9 mouse cellular contexts compared by ENCODE assay signal in the genomic region with DNA sequence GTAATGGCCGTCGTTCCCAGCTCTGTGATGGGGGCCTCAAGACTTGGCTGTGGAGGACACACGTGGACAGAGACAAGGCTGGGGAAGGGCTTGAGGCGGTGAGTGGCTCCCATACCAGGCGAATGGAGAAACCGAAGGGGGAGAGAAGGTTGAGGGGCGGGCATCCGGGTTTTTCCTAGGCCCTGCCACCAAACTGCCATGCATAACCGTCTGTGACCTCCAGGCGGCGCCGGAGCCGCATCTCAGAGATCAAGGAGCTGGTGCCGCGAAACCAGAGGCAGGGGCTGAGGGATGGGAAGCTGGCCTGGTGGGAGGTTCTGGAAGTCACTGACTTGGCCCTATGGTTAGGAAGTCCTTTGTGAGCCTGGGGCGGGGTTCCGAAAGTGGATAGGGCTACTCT. TPM values are rescaled to one million over a fixed set of nuclear protein-coding genes. Genes with fewer than 3 reads are reported as not detected.
DNase-seq lines count a peak whose midpoint lies in the region; ATAC-seq and TF ChIP-seq lines count a peak whose summit lies in the region.
"Had no signal": no experiment of that assay in that cellular context is flagged by ENCODE, and none has a peak within 500 bp of the region (broad histone marks: within the 10 kb centered on the region; RNA-seq: fewer than 3 reads in every experiment).

No protein-coding gene starts in this region.

- peak; percentile 44; the same call in 1 of the 2 replicates for ATAC-seq in erythroblast, adult 5-6 weeks (replicated peaks; ENCODE audit: low FRiP score, poor library complexity, severe bottlenecking)
- ATAC-seq in heart, embryonic 13.5 days (ENCODE audit: extremely low read depth, insufficient number of reproducible peaks, low FRiP score, low TSS enrichment): no peak
- peak; percentile 63; the same call in 1 of the 2 replicates for ATAC-seq in kidney, embryonic 16.5 days (ENCODE audit: low FRiP score, low TSS enrichment)
- ATAC-seq in liver, embryonic 11.5 days (replicated peaks; ENCODE audit: low FRiP score): no peak
- ATAC-seq in stomach, postnatal 0 days (ENCODE audit: low FRiP score, low TSS enrichment): peak; percentile 31; the same call in 1 of the 2 replicates

- no peak for TF ChIP-seq POLR2A in bone marrow macrophage, adult 2 months (IDR thresholded peaks at IDR 0.05; ENCODE audit: borderline replicate concordance, low read depth, low read length)

- H3K4me3 ChIP-seq in bone marrow macrophage, adult 2 months (ENCODE audit: insufficient read depth, low read length): no peak overlapping the region
- no peak overlapping the region for H3K4me3 ChIP-seq in heart, embryonic 13.5 days
- H3K4me3 ChIP-seq in kidney, embryonic 16.5 days (ENCODE audit: low read length): no peak overlapping the region
- H3K4me3 ChIP-seq in liver, embryonic 11.5 days (ENCODE audit: low read depth, low read length): no peak overlapping the region
- H3K4me3 ChIP-seq in stomach, postnatal 0 days (ENCODE audit: low read depth, low read length): no peak overlapping the region

- peak overlapping the region; percentile 45 for H3K4me2 ChIP-seq in heart, embryonic 13.5 days
- H3K4me2 ChIP-seq in kidney, embryonic 16.5 days (replicated peaks; ENCODE audit: low read depth, low read length): peak overlapping the region; percentile 49
- H3K4me2 ChIP-seq in liver, embryonic 11.5 days: no peak overlapping the region
- no peak overlapping the region for H3K4me2 ChIP-seq in stomach, postnatal 0 days (replicated peaks; ENCODE audit: low read depth)

- 3% methylated on average over 17 of the region's 17 CpGs for WGBS in heart, embryonic 13.5 days
- 2% methylated on average over 17 of the region's 17 CpGs for WGBS in kidney, embryonic 16.5 days
- WGBS in liver, embryonic 11.5 days: 5% methylated on average over 17 of the region's 17 CpGs
- 7% methylated on average over 17 of the region's 17 CpGs for WGBS in stomach, postnatal 0 days

- H3K27me3 ChIP-seq in heart, embryonic 13.5 days (replicated peaks): peaks cover 63% of the 10 kb centered on the region
- peaks cover 6% of the 10 kb centered on the region; the same call in 1 of the 2 replicates for H3K27me3 ChIP-seq in kidney, embryonic 16.5 days (ENCODE audit: insufficient read depth, low read length)
- H3K27me3 ChIP-seq in liver, embryonic 11.5 days (replicated peaks; ENCODE audit: control insufficient read depth, insufficient read depth, low read length): peaks cover 8% of the 10 kb centered on the region
- H3K27me3 ChIP-seq in stomach, postnatal 0 days (ENCODE audit: control insufficient read depth, insufficient read depth, low read length): no peaks in the 10 kb centered on the region

- DNase-seq in CD8-positive naive resting alpha-beta T cell, adult 2 months (ENCODE audit: low read depth in 2 of 2, low spot score in 2 of 2): peak; percentile 57 to 61
- DNase-seq in liver, embryonic 11.5 days (ENCODE audit: low spot score): peak; percentile 62
- peak; percentile 89 for DNase-seq in neural tube, embryonic 10.5 days (ENCODE audit: extremely low spot score, low spot score)
- peak; percentile 77 for DNase-seq in stomach, postnatal 0 days (ENCODE audit: low spot score)

- no peaks in the 10 kb centered on the region for H3K9me3 ChIP-seq in heart, embryonic 13.5 days
- no peaks in the 10 kb centered on the region for H3K9me3 ChIP-seq in kidney, embryonic 16.5 days (ENCODE audit: low read length)
- no peaks in the 10 kb centered on the region for H3K9me3 ChIP-seq in liver, embryonic 11.5 days (ENCODE audit: control insufficient read depth, low read length)
- H3K9me3 ChIP-seq in stomach, postnatal 0 days (ENCODE audit: control insufficient read depth, low read length): no peaks in the 10 kb centered on the region

- H3K4me1 ChIP-seq in bone marrow macrophage, adult 2 months (ENCODE audit: control insufficient read depth, insufficient read depth, low read length): no peaks in the 10 kb centered on the region
- no peaks in the 10 kb centered on the region for H3K4me1 ChIP-seq in heart, embryonic 13.5 days
- no peaks in the 10 kb centered on the region for H3K4me1 ChIP-seq in kidney, embryonic 16.5 days (ENCODE audit: insufficient read depth, low read length)
- H3K4me1 ChIP-seq in liver, embryonic 11.5 days (replicated peaks; ENCODE audit: control insufficient read depth, insufficient read depth, low read length): no peaks in the 10 kb centered on the region
- H3K4me1 ChIP-seq in stomach, postnatal 0 days (replicated peaks; ENCODE audit: control insufficient read depth, insufficient read depth): no peaks in the 10 kb centered on the region

- peak; percentile 78 for TF ChIP-seq CTCF in bone marrow macrophage, adult 2 months (IDR thresholded peaks at IDR 0.05; ENCODE audit: low read depth, low read length)
- peak; percentile 89 for TF ChIP-seq CTCF in stomach, postnatal 0 days (IDR thresholded peaks at IDR 0.05; ENCODE audit: low read depth)

- no peaks in the 10 kb centered on the region for H3K36me3 ChIP-seq in heart, embryonic 13.5 days
- no peaks in the 10 kb centered on the region for H3K36me3 ChIP-seq in kidney, embryonic 16.5 days (ENCODE audit: insufficient read depth, low read length)
- H3K36me3 ChIP-seq in liver, embryonic 11.5 days (ENCODE audit: control insufficient read depth, insufficient read depth, low read length): no peaks in the 10 kb centered on the region
- H3K36me3 ChIP-seq in stomach, postnatal 0 days (ENCODE audit: control insufficient read depth, insufficient read depth, low read length): no peaks in the 10 kb centered on the region

- H3K9ac ChIP-seq in heart, embryonic 13.5 days: peak overlapping the region; percentile 64
- peak overlapping the region; percentile 50 for H3K9ac ChIP-seq in kidney, embryonic 16.5 days (replicated peaks; ENCODE audit: low read length)
- no peak overlapping the region for H3K9ac ChIP-seq in liver, embryonic 11.5 days (ENCODE audit: low read depth, low read length)
- no peak overlapping the region for H3K9ac ChIP-seq in stomach, postnatal 0 days (ENCODE audit: low read length)

- no peak overlapping the region for H3K27ac ChIP-seq in bone marrow macrophage, adult 2 months (ENCODE audit: insufficient read depth, low read depth, low read length)
- H3K27ac ChIP-seq in heart, embryonic 13.5 days (replicated peaks): no peak overlapping the region
- no peak overlapping the region for H3K27ac ChIP-seq in kidney, embryonic 16.5 days (ENCODE audit: low read length)
- no peak overlapping the region for H3K27ac ChIP-seq in liver, embryonic 11.5 days (ENCODE audit: low read depth, low read length)
- no peak overlapping the region for H3K27ac ChIP-seq in stomach, postnatal 0 days (replicated peaks)

- TF ChIP-seq EP300 in stomach, postnatal 0 days (optimal IDR thresholded peaks at IDR 0.05): no peak

RNA-seq across cellular contexts. Expression of a gene that starts 34.2 kb away (rescaled TPM):
- polyA plus RNA-seq in bone marrow macrophage, adult 2 months (2012; ENCODE audit: insufficient read depth, insufficient read length, missing spikeins): not detected in 2 replicates
- total RNA-seq in erythroblast, adult 5-6 weeks (2015; ENCODE audit: low replicate concordance): not detected in 2 replicates
- not detected in 2 replicates for total RNA-seq in erythroblast, adult 5-6 weeks (2017; ENCODE audit: low replicate concordance)
- not detected in 2 replicates for polyA plus RNA-seq in heart, embryonic 13.5 days (2015; fragmentation: Nextera tagmentation; extraction: Ambion mirVana)
- polyA plus RNA-seq in kidney, embryonic 16.5 days (2015; fragmentation: Nextera tagmentation; extraction: Ambion mirVana): 0.25 and 0.49 TPM in 2 replicates
- not detected in 2 replicates for polyA plus RNA-seq in liver, embryonic 11.5 days (2014; fragmentation: Nextera tagmentation; extraction: Ambion mirVana)
- polyA plus RNA-seq in stomach, postnatal 0 days (2015; fragmentation: Nextera tagmentation; extraction: Ambion mirVana): 11.4 and 12.7 TPM in 2 replicates
- total RNA-seq: layer of hippocampus, adult 18-20 months had no signal

RNA-seq across cellular contexts. Expression of a gene that starts 44.3 kb away (rescaled TPM):
- not detected in 2 replicates for polyA plus RNA-seq in bone marrow macrophage, adult 2 months (2012; ENCODE audit: insufficient read depth, insufficient read length, missing spikeins)
- total RNA-seq in erythroblast, adult 5-6 weeks (2015; ENCODE audit: low replicate concordance): not detected in 2 replicates
- not detected in 2 replicates for total RNA-seq in erythroblast, adult 5-6 weeks (2017; ENCODE audit: low replicate concordance)
- polyA plus RNA-seq in heart, embryonic 13.5 days (2015; fragmentation: Nextera tagmentation; extraction: Ambion mirVana): not detected in 2 replicates
- not detected in 2 replicates for polyA plus RNA-seq in kidney, embryonic 16.5 days (2015; fragmentation: Nextera tagmentation; extraction: Ambion mirVana)
- polyA plus RNA-seq in liver, embryonic 11.5 days (2014; fragmentation: Nextera tagmentation; extraction: Ambion mirVana): not detected in 2 replicates
- polyA plus RNA-seq in stomach, postnatal 0 days (2015; fragmentation: Nextera tagmentation; extraction: Ambion mirVana): 2.3 and 2.9 TPM in 2 replicates
- total RNA-seq: layer of hippocampus, adult 18-20 months had no signal

Comparison
In these comparisons a context has a peak if more than half of its experiments do, and no peak if none do; other contexts are left out.
1. ATAC-seq: peak in erythroblast, adult 5-6 weeks (single experiment), kidney, embryonic 16.5 days (single experiment) and stomach, postnatal 0 days (single experiment); none in heart, embryonic 13.5 days (single experiment) and liver, embryonic 11.5 days (single experiment).
2. H3K4me2 ChIP-seq: peak in heart, embryonic 13.5 days (single experiment) and kidney, embryonic 16.5 days (single experiment); none in liver, embryonic 11.5 days (single experiment) and stomach, postnatal 0 days (single experiment).
3. H3K9ac ChIP-seq: peak in heart, embryonic 13.5 days (single experiment) and kidney, embryonic 16.5 days (single experiment); none in liver, embryonic 11.5 days (single experiment) and stomach, postnatal 0 days (single experiment).
4. Peak in every context shown above with its lines, with median percentiles within 50 percentile points of each other: DNase-seq.